8 mouse cellular contexts compared by ENCODE assay signal in genomic region chr9:71320246-71321155, GRCm38 (mm10).
DNase-seq lines count a peak whose midpoint lies in the region; ATAC-seq lines count a peak whose summit lies in the region.
"Had no signal": no experiment of that assay in that cellular context is flagged by ENCODE, and none has a peak within 500 bp of the region (broad histone marks: within the 10 kb centered on the region; RNA-seq: fewer than 3 reads in every experiment).

No protein-coding gene starts in this region.

- no peak overlapping the region for H3K4me3 ChIP-seq in hindbrain, embryonic 10.5 days
- H3K4me3 ChIP-seq in hindbrain, embryonic 14.5 days (replicated peaks; ENCODE audit: low read length), result no peak overlapping the region
- H3K4me3 ChIP-seq: midbrain, embryonic 15.5 days had no signal

- WGBS in hindbrain, embryonic 10.5 days, result 50% methylated on average over 11 of the region's 11 CpGs
- 52% methylated on average over 11 of the region's 11 CpGs for WGBS in hindbrain, embryonic 14.5 days

- H3K4me2 ChIP-seq in hindbrain, embryonic 14.5 days (replicated peaks), result no peak overlapping the region
- H3K4me2 ChIP-seq: midbrain, embryonic 15.5 days had no signal

- H3K27me3 ChIP-seq in hindbrain, embryonic 10.5 days (ENCODE audit: insufficient read depth, poor library complexity, severe bottlenecking), result no peaks in the 10 kb centered on the region
- H3K27me3 ChIP-seq in hindbrain, embryonic 14.5 days (ENCODE audit: control insufficient read depth, insufficient read depth, low read length), result no peaks in the 10 kb centered on the region
- H3K27me3 ChIP-seq: midbrain, embryonic 15.5 days had no signal

- peaks cover 6% of the 10 kb centered on the region for H3K4me1 ChIP-seq in hindbrain, embryonic 10.5 days (replicated peaks)
- H3K4me1 ChIP-seq in hindbrain, embryonic 14.5 days (replicated peaks; ENCODE audit: control insufficient read depth, insufficient read depth, low read length), result no peaks in the 10 kb centered on the region
- H3K4me1 ChIP-seq: midbrain, embryonic 15.5 days had no signal

- DNase-seq in hindbrain, embryonic 10.5 days (ENCODE audit: low spot score), result peak; percentile 13
- no peak for DNase-seq in hindbrain, embryonic 14.5 days (ENCODE audit: low spot score)
- DNase-seq in thymus, postnatal 14 days, result peak; percentile 7
- DNase-seq in thymus, postnatal 25 days, result no peak
- DNase-seq in embryo, embryonic 10 days (ENCODE audit: low spot score), result peak; percentile 46
- no peak for DNase-seq in cerebellum, adult 11 months

- no peaks in the 10 kb centered on the region for H3K36me3 ChIP-seq in hindbrain, embryonic 10.5 days
- H3K36me3 ChIP-seq in hindbrain, embryonic 14.5 days (replicated peaks; ENCODE audit: control insufficient read depth, insufficient read depth), result no peaks in the 10 kb centered on the region
- H3K36me3 ChIP-seq: midbrain, embryonic 15.5 days had no signal

- no peak overlapping the region for H3K9ac ChIP-seq in hindbrain, embryonic 14.5 days
- H3K9ac ChIP-seq: midbrain, embryonic 15.5 days had no signal

- H3K9me3 ChIP-seq in hindbrain, embryonic 10.5 days, result no peaks in the 10 kb centered on the region
- H3K9me3 ChIP-seq in hindbrain, embryonic 14.5 days (ENCODE audit: control insufficient read depth, low read length), result no peaks in the 10 kb centered on the region
- H3K9me3 ChIP-seq: midbrain, embryonic 15.5 days had no signal

- H3K27ac ChIP-seq in hindbrain, embryonic 10.5 days, result no peak overlapping the region
- H3K27ac ChIP-seq in hindbrain, embryonic 14.5 days, result no peak overlapping the region
- H3K27ac ChIP-seq: midbrain, embryonic 15.5 days had no signal

- no peak for ATAC-seq in hindbrain, embryonic 14.5 days (ENCODE audit: low FRiP score)
- ATAC-seq in monocyte, adult 5-6 weeks (replicated peaks; ENCODE audit: insufficient number of reproducible peaks, low FRiP score, low TSS enrichment, poor library complexity, severe bottlenecking), result no peak
- ATAC-seq: midbrain, embryonic 15.5 days had no signal

Comparison
In these comparisons a context has a peak if more than half of its experiments do, and no peak if none do; other contexts are left out.
1. DNase-seq: peak in hindbrain, embryonic 10.5 days (single experiment), thymus, postnatal 14 days (single experiment) and embryo, embryonic 10 days (single experiment); none in hindbrain, embryonic 14.5 days (single experiment), thymus, postnatal 25 days (single experiment) and cerebellum, adult 11 months (single experiment).